Mouse (Mus musculus) kidney, adult 2 months (tissue): ENCODE results near the gene Sphk2. TPM values are rescaled to one million over a fixed set of nuclear protein-coding genes. Genes with fewer than 3 reads are reported as not detected.
"Not testable (repeated sequence)": the region's sequence is repeated elsewhere in the genome, so short reads cannot be mapped to it uniquely, and the experiment has no call there.

ENCODE experiments used
- DNase-seq: peaks from one replicate; pipeline ENCODE4 v3.0.0; 2021
- H3K27ac ChIP-seq: fragments of 200-500 bp; 2 replicates; pipeline ENCODE4 v1.5.1; 2012; ENCODE audit warnings: low read depth, low read length, control low read depth, inconsistent platforms; ENCODE audit not compliant: insufficient read depth
- H3K27me3 ChIP-seq: fragments of 200-500 bp; replicated peaks from 2 replicates; pipeline ENCODE4 v1.6.1; 2012; ENCODE audit warnings: mild to moderate bottlenecking, moderate library complexity, low read length, inconsistent platforms; ENCODE audit not compliant: control insufficient read depth, insufficient read depth
- H3K36me3 ChIP-seq: fragments of 200-500 bp; 2 replicates; pipeline ENCODE4 v1.6.1; 2012; ENCODE audit warnings: mild to moderate bottlenecking, moderate library complexity, low read length, inconsistent platforms; ENCODE audit not compliant: control insufficient read depth, insufficient read depth
- H3K4me1 ChIP-seq: fragments of 200-500 bp; 2 replicates; pipeline ENCODE4 v1.6.1; 2011; ENCODE audit warnings: low read length; ENCODE audit not compliant: control insufficient read depth, insufficient read depth
- H3K4me3 ChIP-seq: fragments of 200-500 bp; 2 replicates; pipeline ENCODE4 v1.5.1; 2011; ENCODE audit warnings: mild to moderate bottlenecking, low read depth, low read length, control low read depth; ENCODE audit not compliant: insufficient read depth
- CTCF ChIP-seq: fragments of 200-500 bp; conservative IDR thresholded peaks from 2 replicates; pipeline ENCODE4 v1.5.1; 2011; ENCODE audit warnings: low read depth, mild to moderate bottlenecking, control low read depth, low read length, moderate library complexity, mixed read lengths; ENCODE audit not compliant: insufficient read depth, insufficient read length
- POLR2A ChIP-seq: fragments of 200-500 bp; IDR thresholded peaks from one replicate; pipeline ENCODE4 v1.6.1; 2011; ENCODE audit warnings: low read depth, low read length, control low read depth
- WGBS: fragments of 180-500 bp; shearing (Covaris S2); methylation state at CpG from one replicate; pipeline ENCODE4 v1.1.7; 2018; 5-methylcytosine and 5-hydroxymethylcytosine counted together
- polyA plus RNA-seq: library from polyadenylated mRNA; depleted of rRNA; stranded (reverse); fragments of >200 nt; gene quantifications from 2 replicates; pipeline ENCODE4 v1.2.3, GENCODE M21; 2012; rRNA removed

Sphk2 gene
- polyA plus RNA-seq, 1 experiment: 57.2 TPM

GRCm38 (mm10) chr7:45667761-45668160, 50.0 kb downstream of the Sphk2 start:
- Histone ChIP-seq H3K4me3 (no peak overlapping the region), H3K4me1 (no peaks in the 10 kb centered on the region), H3K27ac (no peak overlapping the region), H3K36me3 (no peaks in the 10 kb centered on the region), H3K27me3 (no peaks in the 10 kb centered on the region)
- no peak for TF ChIP-seq POLR2A
- TF ChIP-seq CTCF: no peak
- no peak for DNase-seq
- 86% methylated on average over 14 of the region's 14 CpGs for WGBS

DNA sequence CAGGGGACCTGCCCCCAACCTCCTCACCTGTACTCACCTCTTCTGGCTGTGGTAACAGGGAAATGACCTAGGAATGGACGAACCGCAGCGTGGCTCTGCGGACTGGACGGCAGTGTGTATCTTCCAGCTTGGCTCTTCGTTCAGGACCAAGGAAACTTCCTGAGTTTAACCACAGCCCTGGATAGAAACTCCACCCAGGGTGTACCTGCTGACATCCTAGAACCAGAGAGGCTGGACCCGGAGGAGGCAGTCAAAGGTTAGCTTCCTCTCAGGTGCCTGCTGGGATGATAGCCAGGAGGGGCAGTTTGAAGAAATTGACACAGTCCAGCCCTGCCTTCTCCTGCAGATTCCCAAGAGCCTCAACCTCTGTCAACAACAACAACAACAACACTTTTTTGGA, 51.6 kb downstream of the Sphk2 start, which contains the start of gene Fut2:
Gene Fut2, minus strand, starts transcription at position 234 of the 400 bp plus-strand sequence.
- 66% methylated on average over 7 of the region's 7 CpGs for WGBS
- Histone ChIP-seq H3K4me1 (no peaks in the 10 kb centered on the region), H3K27me3 (no peaks in the 10 kb centered on the region), H3K36me3 (no peaks in the 10 kb centered on the region), H3K27ac (no peak within 1 kb of the TSS), H3K4me3 (no peak within 1 kb of the TSS)
- TF ChIP-seq POLR2A (no peak), CTCF (no peak)
- DNase-seq: no peak

- no peaks in the 10 kb centered on the region for H3K36me3 ChIP-seq
- 41% methylated on average over 13 of the region's 13 CpGs for WGBS
- no peaks in the 10 kb centered on the region for H3K27me3 ChIP-seq
- DNase-seq: no peak
- H3K4me1 ChIP-seq: no peaks in the 10 kb centered on the region
- no peak overlapping the region for H3K27ac ChIP-seq
- H3K4me3 ChIP-seq: no peak overlapping the region
- TF ChIP-seq POLR2A (no peak), CTCF (no peak)
These were observed 52.3 kb downstream of the Sphk2 start for GRCm38 (mm10) chr7:45665303-45666138.

GRCm38 (mm10) chr7:45661702-45662101, 56.1 kb downstream of the Sphk2 start:
- DNase-seq, H3K4me1 ChIP-seq, H3K36me3 ChIP-seq, H3K4me3 ChIP-seq, H3K27me3 ChIP-seq, H3K27ac ChIP-seq: not testable (repeated sequence)
- 98% methylated on average over 6 of the region's 6 CpGs for WGBS

DNA sequence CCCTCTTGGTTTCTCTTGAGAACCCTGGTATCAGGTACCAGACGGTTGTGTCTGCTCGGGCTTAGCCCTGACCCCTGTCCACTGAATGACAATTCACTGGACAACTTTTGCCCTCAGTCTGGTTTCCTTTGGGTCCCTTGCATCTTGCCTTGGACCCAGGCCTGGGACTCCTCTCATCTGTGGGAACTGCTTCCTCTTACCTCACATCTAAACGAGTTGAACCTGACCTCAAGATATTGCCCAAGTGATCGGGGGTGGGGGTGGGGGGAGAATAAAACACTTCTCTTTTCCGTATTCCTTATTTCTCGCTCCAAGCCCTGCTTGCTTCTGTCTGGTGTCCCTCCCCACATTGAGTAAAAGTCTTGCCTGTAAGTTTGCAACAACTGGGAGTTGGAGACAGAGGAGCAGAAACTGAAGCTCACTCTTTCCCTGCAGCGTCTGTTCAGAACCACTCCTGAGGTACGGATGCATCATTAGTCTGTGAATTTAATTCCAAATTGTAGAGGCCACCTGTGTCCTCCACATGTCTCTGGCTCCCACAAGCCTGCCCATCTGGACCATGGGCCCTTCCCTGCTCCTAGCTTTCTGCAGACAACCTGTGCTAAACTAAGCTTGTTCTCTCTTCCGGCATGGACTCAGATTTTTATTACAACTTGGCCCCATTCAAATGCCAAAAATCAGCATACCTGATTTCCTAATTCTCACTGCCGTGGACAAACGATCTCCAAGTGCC, 56.9 kb downstream of the Sphk2 start:
- no peaks in the 10 kb centered on the region for H3K36me3 ChIP-seq
- no peak for DNase-seq
- WGBS: 69% methylated on average over 11 of the region's 11 CpGs
- H3K4me1 ChIP-seq: no peaks in the 10 kb centered on the region
- no peak overlapping the region for H3K27ac ChIP-seq
- TF ChIP-seq CTCF: no peak
- no peak for TF ChIP-seq POLR2A
- H3K27me3 ChIP-seq: no peaks in the 10 kb centered on the region
- H3K4me3 ChIP-seq: no peak overlapping the region

Other genes starting within 250 kb of the Sphk2 start
- gene Tulp2, start 236.1 kb downstream of the Sphk2 start, polyA plus RNA-seq: 0.20 and 0.46 TPM in 2 replicates
- 1.1 and 1.2 TPM in 2 replicates for gene Gm45808, start 231.2 kb downstream of the Sphk2 start, polyA plus RNA-seq
- gene Dhdh, start 229.2 kb downstream of the Sphk2 start, polyA plus RNA-seq: 6.0 and 6.1 TPM in 2 replicates
- gene Nucb1, start 207.6 kb downstream of the Sphk2 start, polyA plus RNA-seq: 397 and 405 TPM in 2 replicates
- 26.6 and 28.2 TPM in 2 replicates for gene Ppp1r15a, start 191.7 kb downstream of the Sphk2 start, polyA plus RNA-seq
- gene Plekha4, start 191.7 kb downstream of the Sphk2 start, polyA plus RNA-seq: 4.6 and 5.9 TPM in 2 replicates
- gene Hsd17b14, start 163.1 kb downstream of the Sphk2 start, polyA plus RNA-seq: 43.9 and 48.3 TPM in 2 replicates
- 185 and 188 TPM in 2 replicates for gene Bcat2, start 147.8 kb downstream of the Sphk2 start, polyA plus RNA-seq
- not detected in 2 replicates for gene Fgf21, start 102.5 kb downstream of the Sphk2 start, polyA plus RNA-seq
- 0.05 and 0.11 TPM in 2 replicates for gene Fut1, start 100.7 kb downstream of the Sphk2 start, polyA plus RNA-seq
- 0.29 and 0.34 TPM in 2 replicates for gene Izumo1, start 96.2 kb downstream of the Sphk2 start, polyA plus RNA-seq
- gene Rasip1, start 90.5 kb downstream of the Sphk2 start, polyA plus RNA-seq: 19.9 and 20.4 TPM in 2 replicates
- 2.1 and 2.5 TPM in 2 replicates for gene Mamstr, start 78.0 kb downstream of the Sphk2 start, polyA plus RNA-seq
- not detected in 2 replicates for gene Fut2, start 51.6 kb downstream of the Sphk2 start, polyA plus RNA-seq
- gene Ntn5, start 34.0 kb downstream of the Sphk2 start, polyA plus RNA-seq: 0.09 TPM in 1 of 2 replicates, not detected in the other
- gene Sec1, start 23.6 kb downstream of the Sphk2 start, polyA plus RNA-seq: 0.22 and 0.23 TPM in 2 replicates
- 8.1 and 8.3 TPM in 2 replicates for gene Car11, start 18.2 kb downstream of the Sphk2 start, polyA plus RNA-seq
- 106 and 116 TPM in 2 replicates for gene Dbp, start 12.9 kb downstream of the Sphk2 start, polyA plus RNA-seq
- gene Rpl18, start 2.5 kb downstream of the Sphk2 start, polyA plus RNA-seq: 955 and 1,014 TPM in 2 replicates
- gene Fam83e, start 3.2 kb upstream of the Sphk2 start, polyA plus RNA-seq: 0.19 and 0.35 TPM in 2 replicates
- gene Spaca4, start 7.8 kb upstream of the Sphk2 start, polyA plus RNA-seq: 0.15 and 0.28 TPM in 2 replicates
- gene Lmtk3, start 65.7 kb upstream of the Sphk2 start, polyA plus RNA-seq: 5.7 and 7.3 TPM in 2 replicates
- 4.2 and 6.1 TPM in 2 replicates for gene Sult2b1, start 66.7 kb upstream of the Sphk2 start, polyA plus RNA-seq
- 43.3 and 44.7 TPM in 2 replicates for gene Cyth2, start 96.6 kb upstream of the Sphk2 start, polyA plus RNA-seq
- gene Kcnj14, start 106.8 kb upstream of the Sphk2 start, polyA plus RNA-seq: 0.28 and 0.31 TPM in 2 replicates
- 12.3 and 12.9 TPM in 2 replicates for gene Grwd1, start 112.9 kb upstream of the Sphk2 start, polyA plus RNA-seq
- gene Kdelr1, start 154.8 kb upstream of the Sphk2 start, polyA plus RNA-seq: 331 and 358 TPM in 2 replicates
- gene Grin2d, start 160.4 kb upstream of the Sphk2 start, polyA plus RNA-seq: 0.45 and 0.50 TPM in 2 replicates
- 0.19 and 0.50 TPM in 2 replicates for gene Syngr4, start 178.7 kb upstream of the Sphk2 start, polyA plus RNA-seq
- gene Tmem143, start 178.9 kb upstream of the Sphk2 start, polyA plus RNA-seq: 123 and 143 TPM in 2 replicates
- gene Emp3, start 203.4 kb upstream of the Sphk2 start, polyA plus RNA-seq: 62.1 and 65.4 TPM in 2 replicates
- 8.6 and 8.9 TPM in 2 replicates for gene Ccdc114, start 206.1 kb upstream of the Sphk2 start, polyA plus RNA-seq